22 mouse cellular contexts compared by ENCODE assay signal in the genomic region with DNA sequence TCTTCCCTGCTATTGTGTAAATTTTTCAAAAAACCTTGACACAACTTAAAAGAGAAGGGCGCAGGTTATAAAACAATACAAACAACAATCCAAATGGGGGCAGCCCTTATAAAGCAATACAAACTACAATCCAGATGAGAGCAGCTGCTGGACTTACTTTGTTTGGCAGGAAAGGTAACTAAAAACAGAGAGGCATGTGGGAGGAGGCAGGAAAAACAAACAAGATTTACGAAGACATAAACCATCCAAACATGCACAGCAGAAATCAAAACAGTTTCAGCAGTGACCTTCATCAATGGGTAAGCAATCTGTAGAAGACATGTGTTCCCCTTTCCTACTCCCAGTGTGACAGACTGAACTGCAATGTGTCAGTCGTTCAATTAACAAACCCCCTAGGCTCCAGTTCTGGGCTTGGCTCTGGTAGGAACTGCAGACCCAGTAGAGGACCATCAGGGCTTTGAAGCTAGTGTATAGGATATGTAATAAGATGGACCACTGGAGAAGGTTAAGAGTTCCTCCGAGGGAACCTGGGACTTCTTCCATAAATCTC.
A peak's percentile ranks its signal among the peaks of the same experiment; 100 is the strongest.
DNase-seq lines count a peak whose midpoint lies in the region; ATAC-seq lines count a peak whose summit lies in the region.
"Had no signal": no experiment of that assay in that cellular context is flagged by ENCODE, and none has a peak within 500 bp of the region (broad histone marks: within the 10 kb centered on the region; RNA-seq: fewer than 3 reads in every experiment).

No protein-coding gene starts in this region.

- H3K9ac ChIP-seq in kidney, embryonic 14.5 days (ENCODE audit: low read depth, low read length) = no peak overlapping the region
- H3K9ac ChIP-seq in kidney, embryonic 16.5 days (replicated peaks; ENCODE audit: low read length) = no peak overlapping the region
- H3K9ac ChIP-seq: embryonic facial prominence, embryonic 13.5 days; embryonic facial prominence, embryonic 15.5 days; forebrain, embryonic 12.5 days had no signal

- no peaks in the 10 kb centered on the region for H3K9me3 ChIP-seq in kidney, embryonic 14.5 days (ENCODE audit: control insufficient read depth, low read length)
- no peaks in the 10 kb centered on the region for H3K9me3 ChIP-seq in kidney, embryonic 16.5 days (ENCODE audit: low read length)
- H3K9me3 ChIP-seq: embryonic facial prominence, embryonic 13.5 days; embryonic facial prominence, embryonic 15.5 days; forebrain, embryonic 10.5 days; forebrain, embryonic 12.5 days had no signal

- H3K4me2 ChIP-seq in kidney, embryonic 14.5 days (replicated peaks; ENCODE audit: low read depth, low read length) = no peak overlapping the region
- no peak overlapping the region for H3K4me2 ChIP-seq in kidney, embryonic 16.5 days (replicated peaks; ENCODE audit: low read depth, low read length)
- H3K4me2 ChIP-seq: embryonic facial prominence, embryonic 13.5 days; embryonic facial prominence, embryonic 15.5 days; forebrain, embryonic 12.5 days had no signal

- no peaks in the 10 kb centered on the region for H3K27me3 ChIP-seq in kidney, embryonic 14.5 days (ENCODE audit: control insufficient read depth, insufficient read depth, low read length)
- no peaks in the 10 kb centered on the region for H3K27me3 ChIP-seq in kidney, embryonic 16.5 days (ENCODE audit: insufficient read depth, low read length)
- H3K27me3 ChIP-seq: embryonic facial prominence, embryonic 13.5 days; embryonic facial prominence, embryonic 15.5 days; forebrain, embryonic 12.5 days had no signal

- H3K4me1 ChIP-seq in kidney, embryonic 14.5 days (ENCODE audit: control insufficient read depth, insufficient read depth, low read length) = no peaks in the 10 kb centered on the region; the same call in 1 of the 2 replicates
- peaks cover 11% of the 10 kb centered on the region for H3K4me1 ChIP-seq in kidney, embryonic 16.5 days (ENCODE audit: insufficient read depth, low read length)

- H3K36me3 ChIP-seq in kidney, embryonic 14.5 days (ENCODE audit: control insufficient read depth, insufficient read depth, low read length) = no peaks in the 10 kb centered on the region
- no peaks in the 10 kb centered on the region for H3K36me3 ChIP-seq in kidney, embryonic 16.5 days (ENCODE audit: insufficient read depth, low read length)
- H3K36me3 ChIP-seq: embryonic facial prominence, embryonic 13.5 days; embryonic facial prominence, embryonic 15.5 days; forebrain, embryonic 10.5 days; forebrain, embryonic 12.5 days had no signal

- no peak for DNase-seq in kidney, adult 8-10 months
- DNase-seq in kidney, postnatal 14 days = no peak
- peak; percentile 11 to 36 for DNase-seq in layer of hippocampus, postnatal 14 days (ENCODE audit: low spot score in 2 of 2)
- DNase-seq in layer of hippocampus, postnatal 36 days = no peak
- DNase-seq: adrenal gland, adult 2 months; adrenal gland, postnatal 10 days; adrenal gland, postnatal 25 days; cerebellum, adult 11 months; cerebellum, adult 18-20 months; cerebellum, adult 8-10 months; cerebellum, adult 9-11 months; cerebellum, postnatal 14 days; cerebellum, postnatal 36 days; embryo, embryonic 11 days had no signal

- WGBS in kidney, embryonic 14.5 days = 27% methylated on average over 4 of the region's 4 CpGs
- WGBS in kidney, embryonic 16.5 days = 14% methylated on average over 4 of the region's 4 CpGs

- H3K4me3 ChIP-seq in kidney, embryonic 14.5 days (ENCODE audit: low read length) = no peak overlapping the region
- no peak overlapping the region for H3K4me3 ChIP-seq in kidney, embryonic 16.5 days (ENCODE audit: low read length)
- H3K4me3 ChIP-seq: embryonic facial prominence, embryonic 13.5 days; embryonic facial prominence, embryonic 15.5 days; erythroblast, embryonic 14.5 days; forebrain, embryonic 10.5 days; forebrain, embryonic 12.5 days had no signal

- H3K27ac ChIP-seq in kidney, embryonic 14.5 days (ENCODE audit: low read depth, low read length) = no peak overlapping the region
- H3K27ac ChIP-seq in kidney, embryonic 16.5 days (ENCODE audit: low read length) = no peak overlapping the region
- H3K27ac ChIP-seq: embryonic facial prominence, embryonic 13.5 days; embryonic facial prominence, embryonic 15.5 days; forebrain, embryonic 10.5 days; forebrain, embryonic 12.5 days had no signal

- ATAC-seq in kidney, embryonic 14.5 days (ENCODE audit: low FRiP score, low TSS enrichment) = peak; percentile 62; the same call in 1 of the 2 replicates
- ATAC-seq in kidney, embryonic 16.5 days (ENCODE audit: low FRiP score, low TSS enrichment) = peak; percentile 51; the same call in 1 of the 2 replicates
- ATAC-seq: forebrain, embryonic 14.5 days had no signal

Comparison
In these comparisons a context has a peak if more than half of its experiments do, and no peak if none do; other contexts are left out.
1. DNase-seq: peak in layer of hippocampus, postnatal 14 days (2 of 2); none in kidney, adult 8-10 months (0 of 2), kidney, postnatal 14 days (single experiment) and layer of hippocampus, postnatal 36 days (0 of 2).